Mouse (Mus musculus) testis, adult 2 months (tissue): ENCODE results near the gene Patj. TPM values are rescaled to one million over a fixed set of nuclear protein-coding genes. Genes with fewer than 3 reads are reported as not detected.

ENCODE experiments used
- H3K27ac ChIP-seq: fragments of 200-500 bp; 2 replicates; pipeline ENCODE4 v1.5.1; 2012; ENCODE audit warnings: low read depth, low read length; ENCODE audit not compliant: control insufficient read depth, insufficient read depth
- H3K27me3 ChIP-seq: fragments of 200-500 bp; 2 replicates; pipeline ENCODE4 v1.6.1; 2012; ENCODE audit warnings: mild to moderate bottlenecking, low read length, moderate library complexity; ENCODE audit not compliant: control insufficient read depth, insufficient read depth
- H3K36me3 ChIP-seq: fragments of 200-500 bp; 2 replicates; pipeline ENCODE4 v1.6.1; 2012; ENCODE audit warnings: mild to moderate bottlenecking, low read length; ENCODE audit not compliant: control insufficient read depth, insufficient read depth
- H3K4me1 ChIP-seq: fragments of 200-500 bp; 2 replicates; pipeline ENCODE4 v1.6.1; 2012; ENCODE audit warnings: low read length; ENCODE audit not compliant: control insufficient read depth, insufficient read depth
- H3K4me3 ChIP-seq: fragments of 200-500 bp; 2 replicates; pipeline ENCODE4 v1.5.1; 2012; ENCODE audit warnings: low read depth, mild to moderate bottlenecking, low read length, moderate library complexity, mixed read lengths; ENCODE audit not compliant: control insufficient read depth
- CTCF ChIP-seq: fragments of 200-500 bp; IDR thresholded peaks from 2 replicates; pipeline ENCODE4 v1.5.1; 2012; ENCODE audit warnings: low read depth, mild to moderate bottlenecking, inconsistent platforms, low read length, moderate library complexity; ENCODE audit not compliant: control insufficient read depth, insufficient read depth, insufficient replicate concordance
- POLR2A ChIP-seq: fragments of 200-500 bp; IDR thresholded peaks from 2 replicates; pipeline ENCODE4 v1.6.1; 2012; ENCODE audit warnings: low read depth, mild to moderate bottlenecking, inconsistent platforms, low read length, moderate library complexity; ENCODE audit not compliant: control insufficient read depth
- polyA plus RNA-seq: library from polyadenylated mRNA; depleted of rRNA; stranded (reverse); fragments of >200 nt; gene quantifications from 2 replicates; pipeline ENCODE4 v1.2.3, GENCODE M21; 2012

The Patj gene
- polyA plus RNA-seq, 1 experiment = 5.9 TPM

DNA sequence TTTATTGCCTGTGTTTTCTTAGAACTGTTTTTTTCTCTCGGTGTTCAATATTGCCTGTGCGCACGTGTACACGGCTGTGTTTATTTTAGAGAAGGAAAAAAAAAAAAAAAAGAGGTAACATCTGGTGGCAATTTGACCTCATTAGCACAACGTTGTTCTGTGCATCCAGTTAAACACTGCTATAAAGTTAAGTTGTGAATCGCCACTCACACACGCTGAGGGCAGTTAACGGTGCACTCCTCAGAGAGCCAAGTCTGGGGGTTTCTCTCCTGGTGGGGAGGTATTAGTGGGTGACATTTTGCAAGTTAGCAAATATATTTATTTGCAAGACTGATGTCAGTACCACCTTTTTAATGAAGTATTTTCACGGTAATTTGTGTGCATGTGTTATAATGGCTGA, 281.9 kb downstream of the Patj start:
- Histone ChIP-seq H3K4me1 (no peaks in the 10 kb centered on the region), H3K27ac (no peak overlapping the region), H3K27me3 (no peaks in the 10 kb centered on the region), H3K36me3 (no peaks in the 10 kb centered on the region), H3K4me3 (no peak overlapping the region)
- TF ChIP-seq POLR2A (no peak), CTCF (no peak)

DNA sequence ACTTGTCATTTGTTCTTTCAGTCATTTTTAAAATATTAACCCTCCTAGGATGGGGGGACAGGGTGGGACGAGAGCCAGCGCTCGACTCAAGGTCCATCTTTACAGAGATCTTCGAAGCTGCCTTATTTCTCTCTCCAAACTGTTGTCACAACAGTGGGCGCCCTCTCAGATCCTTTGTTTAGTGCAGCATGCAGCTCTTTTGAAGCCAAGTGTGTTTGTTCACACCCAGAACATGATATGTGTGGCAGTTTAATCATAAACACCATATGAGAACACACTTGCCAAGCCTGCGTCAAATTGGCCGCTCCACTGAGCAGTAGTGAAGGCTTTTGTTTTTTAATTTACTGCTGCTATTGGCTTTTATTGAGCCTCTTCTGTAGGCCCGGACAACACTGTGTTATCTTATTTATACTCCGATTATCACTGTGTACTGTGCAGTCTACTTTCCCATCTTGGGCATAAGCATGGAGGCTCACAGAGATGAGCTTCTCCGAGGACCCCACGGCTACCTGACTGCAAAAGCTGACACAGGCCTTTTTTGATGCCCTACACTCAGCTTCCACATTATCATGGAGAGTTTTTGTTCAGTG, 291.2 kb downstream of the Patj start:
- TF ChIP-seq POLR2A (no peak), CTCF (no peak)
- no peaks in the 10 kb centered on the region for H3K27me3 ChIP-seq
- no peak overlapping the region for H3K27ac ChIP-seq
- H3K4me3 ChIP-seq = no peak overlapping the region
- H3K4me1 ChIP-seq = no peaks in the 10 kb centered on the region
- H3K36me3 ChIP-seq = no peaks in the 10 kb centered on the region

DNA sequence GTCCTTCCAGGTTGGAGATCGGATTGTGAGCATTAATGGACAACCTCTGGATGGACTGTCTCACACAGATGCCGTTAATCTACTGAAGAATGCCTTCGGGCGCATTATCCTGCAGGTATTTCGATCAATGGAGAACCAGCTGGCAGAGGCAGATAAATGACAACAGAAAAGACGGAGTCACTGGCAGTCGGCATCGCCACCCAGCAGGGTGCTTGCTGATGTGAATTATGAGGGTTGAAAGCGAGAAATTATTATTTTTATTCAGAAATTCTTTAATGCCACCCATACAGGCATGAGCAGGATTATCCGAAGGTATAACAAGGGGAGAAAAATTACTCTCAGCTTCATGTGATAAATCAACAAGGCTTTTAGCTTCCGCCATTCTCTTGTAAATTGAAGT, 292.5 kb downstream of the Patj start:
- no peaks in the 10 kb centered on the region for H3K27me3 ChIP-seq
- TF ChIP-seq CTCF = no peak
- TF ChIP-seq POLR2A = no peak
- no peaks in the 10 kb centered on the region for H3K4me1 ChIP-seq
- no peak overlapping the region for H3K27ac ChIP-seq
- H3K36me3 ChIP-seq = no peaks in the 10 kb centered on the region
- H3K4me3 ChIP-seq = no peak overlapping the region

DNA sequence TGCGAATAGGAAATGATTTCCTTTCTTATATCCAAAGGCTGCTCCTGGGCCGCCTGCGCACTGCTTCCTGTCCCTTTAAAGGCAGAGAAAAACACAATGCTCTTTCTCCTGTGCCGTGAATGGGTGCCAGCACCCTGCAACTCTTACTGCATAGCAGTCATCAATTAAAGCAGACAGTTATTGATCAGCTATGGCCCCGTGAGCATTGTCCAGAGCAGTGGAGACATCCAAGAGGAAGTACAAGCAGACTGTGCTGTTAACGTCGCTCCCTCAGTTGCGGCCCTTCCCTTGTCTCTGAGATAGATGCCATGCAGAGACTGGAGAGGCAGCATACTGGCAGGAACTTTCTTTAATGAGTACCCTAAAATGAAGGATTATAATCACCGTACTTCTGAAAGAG, 292.9 kb downstream of the Patj start:
- Histone ChIP-seq H3K36me3 (no peaks in the 10 kb centered on the region), H3K27me3 (no peaks in the 10 kb centered on the region), H3K4me1 (no peaks in the 10 kb centered on the region; the same call in 1 of the 2 replicates), H3K4me3 (no peak overlapping the region), H3K27ac (no peak overlapping the region)
- TF ChIP-seq POLR2A (no peak), CTCF (no peak)

DNA sequence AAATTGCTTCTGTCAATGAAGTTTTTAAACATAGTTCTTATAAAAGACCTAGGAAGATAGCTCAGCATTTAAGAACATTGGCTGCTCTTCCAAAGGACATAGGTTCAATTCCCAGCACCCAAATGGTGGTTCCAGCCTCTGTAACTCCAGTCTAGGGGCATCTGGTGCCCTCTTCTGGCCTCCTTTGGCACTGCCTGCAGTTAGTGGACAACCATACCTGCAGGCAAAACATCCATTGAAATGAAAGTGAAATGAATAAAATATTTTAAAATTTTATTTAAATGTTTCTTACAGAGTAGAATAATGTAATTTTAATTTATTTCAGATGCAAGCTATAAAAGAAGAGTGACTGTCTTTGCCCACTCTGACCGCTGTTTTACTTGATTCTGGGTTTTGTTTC, 294.4 kb downstream of the Patj start:
- no peak overlapping the region for H3K4me3 ChIP-seq
- no peak for TF ChIP-seq CTCF
- no peak for TF ChIP-seq POLR2A
- H3K27ac ChIP-seq = no peak overlapping the region
- H3K27me3 ChIP-seq = no peaks in the 10 kb centered on the region
- no peaks in the 10 kb centered on the region; the same call in 1 of the 2 replicates for H3K4me1 ChIP-seq
- no peaks in the 10 kb centered on the region for H3K36me3 ChIP-seq

DNA sequence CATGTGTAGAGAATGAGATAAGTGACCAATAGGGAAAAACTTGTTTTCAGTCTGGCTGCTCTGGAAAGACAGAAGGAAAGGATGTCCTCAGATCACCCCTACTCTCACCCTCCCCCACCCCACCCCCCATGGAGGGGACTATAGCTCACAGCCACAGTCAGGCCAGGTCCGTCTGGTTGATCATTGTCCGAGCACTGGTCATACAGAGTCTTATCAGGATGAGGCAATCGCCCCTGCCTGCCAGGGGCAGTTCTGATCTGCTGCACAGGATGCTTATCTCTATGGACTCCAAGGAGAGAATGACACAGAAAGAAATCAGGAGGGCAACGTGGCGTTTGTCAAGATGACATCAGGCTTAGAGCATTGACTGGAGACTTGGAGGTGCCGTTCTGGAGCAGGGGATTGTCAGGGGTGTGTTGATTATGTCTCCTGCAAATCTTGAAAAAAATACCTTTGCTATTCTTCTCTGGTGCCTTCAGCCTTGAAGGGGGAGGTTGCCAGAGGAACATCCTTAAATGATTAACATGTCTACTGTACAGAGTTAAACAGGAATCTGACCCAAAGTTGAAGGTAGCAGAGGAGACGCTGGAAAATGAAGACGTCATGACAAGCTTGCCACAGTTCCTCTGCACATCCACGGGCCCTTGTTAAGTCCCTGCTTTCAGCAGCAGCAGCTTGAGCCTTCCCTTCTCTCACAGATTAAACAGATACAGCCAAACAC, 298.0 kb downstream of the Patj start:
- Histone ChIP-seq H3K36me3 (no peaks in the 10 kb centered on the region), H3K27ac (no peak overlapping the region), H3K4me3 (no peak overlapping the region), H3K27me3 (no peaks in the 10 kb centered on the region), H3K4me1 (no peaks in the 10 kb centered on the region; the same call in 1 of the 2 replicates)
- no peak for TF ChIP-seq POLR2A
- TF ChIP-seq CTCF = no peak

DNA sequence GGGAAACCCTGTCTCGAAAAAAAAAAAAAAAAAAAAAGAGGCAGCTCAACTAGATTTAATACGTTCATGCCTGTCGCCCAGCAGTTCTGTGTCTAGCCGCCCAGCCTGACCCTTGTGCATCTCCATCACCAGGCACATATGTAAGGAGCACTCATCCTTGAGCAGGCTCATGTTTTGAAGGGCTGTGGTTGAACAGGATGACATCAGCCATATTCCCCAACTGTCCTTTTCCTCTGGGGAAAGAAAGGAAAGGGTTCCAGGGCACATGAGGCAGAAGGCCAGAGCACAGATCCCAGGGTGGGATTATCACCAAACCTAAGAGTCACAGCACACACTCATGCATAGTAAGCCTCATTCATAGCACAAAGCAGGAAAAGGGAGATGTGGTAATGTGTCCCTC, 302.3 kb downstream of the Patj start:
- TF ChIP-seq CTCF = no peak
- no peak for TF ChIP-seq POLR2A
- H3K27me3 ChIP-seq = no peaks in the 10 kb centered on the region
- no peak overlapping the region for H3K27ac ChIP-seq
- no peaks in the 10 kb centered on the region; the same call in 1 of the 2 replicates for H3K4me1 ChIP-seq
- no peaks in the 10 kb centered on the region for H3K36me3 ChIP-seq
- no peak overlapping the region for H3K4me3 ChIP-seq

DNA sequence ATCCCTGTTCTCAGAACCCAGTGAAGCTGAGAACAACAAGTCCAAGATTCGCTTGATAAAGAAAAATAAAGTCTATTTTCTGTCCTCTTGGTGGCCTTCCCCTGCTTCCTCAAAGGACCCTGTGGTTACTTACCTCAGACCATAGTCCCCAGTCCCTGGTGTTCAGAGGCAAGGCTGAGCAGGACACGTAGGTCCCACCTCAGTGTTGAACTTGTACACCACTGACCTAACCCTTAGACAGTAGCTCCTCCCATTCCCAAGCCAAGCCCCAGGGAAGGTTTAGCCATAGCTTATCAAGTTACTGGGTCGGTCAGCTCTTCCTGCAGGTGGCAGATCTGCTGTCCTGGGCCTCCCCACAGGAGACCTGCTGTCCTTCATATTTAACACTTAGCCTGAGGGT, 303.3 kb downstream of the Patj start:
- TF ChIP-seq CTCF = no peak
- TF ChIP-seq POLR2A = no peak
- Histone ChIP-seq H3K27me3 (no peaks in the 10 kb centered on the region), H3K4me1 (no peaks in the 10 kb centered on the region), H3K27ac (no peak overlapping the region), H3K4me3 (no peak overlapping the region), H3K36me3 (no peaks in the 10 kb centered on the region)
